Mouse (Mus musculus) cerebellum, postnatal 4 days (tissue): ENCODE results near the gene Syne4.

ENCODE experiments used
- DNase-seq, 2 experiments: peaks; one replicate each; pipeline ENCODE4 v3.0.0; 2022; ENCODE audit warnings: low spot score in 2 of 2, mixed read lengths in 1 of 2

The Syne4 gene

DNA sequence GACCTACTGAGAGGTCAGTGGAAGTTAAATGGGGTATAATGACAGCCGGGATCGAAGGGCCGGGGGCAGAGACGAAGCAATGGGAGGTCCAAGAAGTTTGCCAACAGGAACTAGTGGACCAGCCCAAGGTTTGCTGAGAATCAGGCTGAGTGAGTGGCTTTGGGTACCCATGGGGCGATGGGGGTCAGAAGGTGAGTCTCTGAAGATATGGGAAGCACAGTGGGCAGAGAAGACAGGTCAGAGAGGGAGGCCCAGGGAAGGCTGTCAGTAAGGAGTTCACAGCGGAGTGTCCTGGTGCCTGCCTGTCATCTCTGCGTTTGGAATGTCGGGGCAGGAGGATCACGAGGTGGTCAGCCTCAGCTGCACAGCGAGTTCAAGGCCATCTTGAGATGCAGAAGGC is 13.8 kb downstream of the Syne4 start:
- no peak for DNase-seq

DNA sequence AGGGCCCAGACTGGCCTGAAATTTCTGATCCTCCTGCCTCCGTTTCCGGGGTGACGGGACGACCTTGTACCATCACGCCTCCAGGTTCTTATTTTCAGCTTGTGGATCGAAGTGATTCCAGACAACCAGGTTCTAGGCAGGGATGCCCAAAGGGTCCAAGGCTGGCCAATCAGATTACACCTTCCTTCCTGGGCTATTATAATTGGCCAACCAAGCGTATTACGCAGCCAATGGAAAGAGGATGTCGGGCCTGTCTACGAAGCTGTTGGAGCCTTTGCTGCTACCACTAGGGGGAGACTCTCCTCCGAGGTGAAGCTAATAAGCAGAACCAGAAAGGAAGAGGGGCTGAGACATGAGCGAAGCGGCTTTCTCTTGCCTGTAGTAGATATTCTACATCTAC is 17.3 kb downstream of the Syne4 start:
- peak; percentile 69 to 88 for DNase-seq

DNA sequence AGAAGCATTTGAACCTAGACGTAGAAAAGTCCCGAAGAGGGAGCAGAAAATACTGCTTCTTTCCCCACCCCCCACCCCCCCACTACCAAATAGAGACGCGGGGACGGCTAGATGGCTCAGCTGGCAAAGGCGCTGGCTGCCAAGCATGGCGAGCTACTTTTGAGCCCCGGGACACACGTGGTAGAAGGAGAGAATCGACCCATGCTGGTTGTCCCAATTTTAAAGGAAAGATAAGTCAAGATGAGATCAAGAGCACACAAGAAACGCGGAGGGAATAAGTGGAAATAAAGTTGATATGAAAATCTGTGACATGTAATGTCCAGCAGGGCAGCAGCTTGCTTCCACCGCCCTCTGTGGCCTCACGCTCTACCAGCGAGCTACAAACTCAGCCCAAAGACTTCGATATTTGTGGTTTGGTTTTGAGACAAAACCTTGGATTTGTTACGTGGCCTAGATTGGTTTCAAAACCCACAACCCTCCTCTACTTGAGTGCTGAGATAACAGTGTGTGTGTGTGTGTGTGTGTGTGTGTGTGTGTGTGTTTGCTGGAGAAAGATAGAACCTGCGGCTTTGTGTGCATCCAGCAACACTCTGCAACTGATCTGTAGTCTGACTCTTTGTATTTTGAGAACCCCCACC is 18.1 kb downstream of the Syne4 start:
- no peak for DNase-seq

DNA sequence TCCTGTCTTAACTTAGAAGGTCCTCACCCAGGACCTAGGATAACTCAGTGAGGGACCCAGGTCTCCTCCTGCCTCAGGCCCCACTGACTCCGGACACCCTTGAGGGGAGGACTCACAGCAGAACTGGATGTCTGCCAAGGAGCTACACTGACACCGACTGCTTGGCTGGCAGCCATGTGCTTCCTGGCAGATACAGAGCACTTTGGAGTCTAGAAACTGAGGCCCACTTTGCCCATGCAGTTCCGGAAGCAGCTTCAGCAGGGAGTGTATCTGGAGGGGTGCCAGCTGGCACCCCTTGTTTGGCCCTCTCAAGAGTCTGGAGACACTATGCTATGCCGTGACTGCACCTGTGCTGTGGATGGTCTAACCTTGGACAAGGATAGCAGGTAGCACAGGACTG is 18.8 kb downstream of the Syne4 start:
- DNase-seq, result peak; percentile 62 to 84

DNA sequence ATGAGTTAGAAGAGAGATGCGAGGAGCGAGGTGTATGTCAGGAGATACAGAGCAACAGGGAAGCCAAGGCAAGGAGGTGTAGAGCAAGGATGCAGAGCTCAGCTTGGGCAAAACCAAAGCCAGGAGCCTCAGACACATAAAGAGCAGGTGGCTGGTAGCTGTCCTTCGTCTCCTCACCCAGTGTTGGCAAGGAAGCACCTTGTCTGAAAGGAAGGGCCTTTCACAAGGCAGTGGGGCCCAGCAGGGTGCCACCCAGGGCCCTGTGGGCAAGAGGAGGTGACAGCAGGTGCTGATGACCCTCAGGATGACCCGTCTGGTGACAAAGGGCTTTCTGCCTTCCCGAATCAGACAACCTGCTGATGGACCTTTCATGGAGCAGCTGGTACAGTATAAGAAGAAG is 20.0 kb downstream of the Syne4 start:
- DNase-seq, result no peak

DNA sequence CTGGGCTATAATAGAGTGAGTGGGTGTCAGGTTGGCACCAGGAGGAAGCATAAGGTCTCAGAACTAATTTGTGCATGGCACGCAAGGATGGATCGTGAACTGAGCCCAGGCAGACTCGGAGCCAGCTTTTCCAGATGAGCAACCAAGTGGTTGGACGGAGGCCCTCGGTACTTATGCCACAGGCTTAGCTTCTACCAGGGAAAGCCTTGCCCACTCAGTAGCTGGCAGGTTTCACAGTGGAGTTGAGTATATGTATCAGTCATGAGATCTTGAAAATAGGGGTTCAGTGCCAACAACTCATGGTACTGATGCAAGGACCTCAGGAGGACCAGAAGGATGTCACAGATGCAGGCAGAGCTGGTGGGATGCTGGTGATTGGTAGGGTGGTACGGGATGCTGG is 21.1 kb downstream of the Syne4 start:
- DNase-seq, result peak in 1 of 2 experiments; percentile 65

DNA sequence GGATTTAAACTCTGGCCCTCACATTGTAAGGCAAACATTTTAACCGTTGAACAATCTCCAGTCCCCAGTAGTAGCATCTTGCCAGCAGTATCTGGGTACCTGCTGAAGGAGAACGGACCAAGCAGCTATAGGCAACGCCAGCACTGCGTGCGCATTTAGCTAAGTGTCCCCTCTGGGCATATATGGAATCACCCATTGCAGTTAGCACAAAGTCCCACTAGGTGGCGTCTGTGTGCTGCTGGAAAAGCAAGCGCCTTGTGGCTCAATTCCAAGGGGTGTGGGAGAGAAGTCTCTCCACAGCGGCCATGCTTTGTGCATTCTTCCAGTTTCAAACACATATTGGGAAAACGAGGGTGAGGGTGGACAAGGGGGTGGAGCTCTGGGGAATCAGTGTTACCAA is 21.8 kb downstream of the Syne4 start:
- peak; percentile 90 to 95 for DNase-seq

DNA sequence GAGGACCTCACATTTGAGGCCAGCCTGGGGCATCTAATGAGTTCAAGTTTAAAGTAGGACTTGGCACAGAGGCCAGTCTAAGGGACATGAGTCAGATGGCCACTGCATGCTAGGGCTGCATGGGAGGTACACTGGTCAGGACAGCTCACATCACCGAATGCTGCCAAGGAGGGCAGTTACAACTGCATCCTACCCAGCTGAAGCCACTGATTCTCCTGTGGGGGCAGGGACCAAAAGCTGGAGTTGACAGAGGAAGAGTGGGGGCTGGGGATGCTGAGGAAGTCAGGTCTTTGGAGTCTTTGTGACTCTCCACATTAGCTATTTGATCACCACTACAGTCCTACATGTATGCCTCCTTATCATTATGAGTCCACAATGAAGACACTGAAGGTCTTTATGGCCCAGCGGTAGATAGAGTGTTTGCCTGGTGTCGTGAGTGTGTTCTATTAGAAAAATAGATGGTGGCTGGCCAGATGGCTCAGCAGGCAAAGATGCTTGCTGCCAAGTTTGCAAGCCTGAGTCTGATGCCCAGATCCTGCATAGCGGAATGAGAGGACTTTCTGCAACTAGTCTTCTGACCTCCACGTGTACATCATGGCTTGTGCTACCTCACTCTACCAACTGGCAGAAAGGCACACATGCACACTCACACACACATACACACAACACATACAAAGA is 25.0 kb downstream of the Syne4 start:
- peak in 1 of 2 experiments; percentile 69 for DNase-seq

DNA sequence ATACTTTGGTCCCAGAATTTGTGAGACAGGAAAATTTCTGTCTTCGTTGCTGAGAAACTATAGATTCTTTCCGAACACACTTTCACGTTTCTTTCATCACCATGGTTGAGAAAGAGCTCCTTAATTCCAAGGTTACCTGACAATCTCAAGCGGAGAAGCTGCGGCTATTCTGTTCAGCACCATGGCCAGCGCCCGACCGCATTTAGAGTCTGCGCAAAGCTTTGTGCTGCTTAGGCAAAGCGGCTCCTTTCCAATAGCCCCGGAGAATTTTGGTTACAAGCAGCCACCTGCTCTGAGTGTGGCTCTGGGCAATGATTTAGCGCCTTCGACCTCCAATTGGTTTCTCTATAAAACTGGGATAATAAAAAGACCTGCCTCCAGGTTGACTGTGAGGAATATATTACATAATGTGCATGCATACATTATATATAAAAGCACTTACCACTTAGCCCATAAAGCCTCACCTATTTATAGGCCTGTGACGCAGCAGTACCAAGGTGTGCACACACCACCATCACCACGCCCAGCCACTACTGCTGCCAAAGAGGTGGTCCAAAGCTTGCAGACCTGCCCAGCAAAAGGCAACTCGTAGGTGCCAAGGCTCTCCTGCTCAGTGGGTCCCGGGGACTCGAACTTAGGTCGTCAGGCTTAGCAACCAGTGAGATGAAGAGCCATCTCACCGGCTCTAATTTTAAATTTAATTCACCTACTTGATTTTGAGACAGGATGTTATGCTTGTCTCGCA is 32.2 kb downstream of the Syne4 start:
- DNase-seq, result no peak

DNA sequence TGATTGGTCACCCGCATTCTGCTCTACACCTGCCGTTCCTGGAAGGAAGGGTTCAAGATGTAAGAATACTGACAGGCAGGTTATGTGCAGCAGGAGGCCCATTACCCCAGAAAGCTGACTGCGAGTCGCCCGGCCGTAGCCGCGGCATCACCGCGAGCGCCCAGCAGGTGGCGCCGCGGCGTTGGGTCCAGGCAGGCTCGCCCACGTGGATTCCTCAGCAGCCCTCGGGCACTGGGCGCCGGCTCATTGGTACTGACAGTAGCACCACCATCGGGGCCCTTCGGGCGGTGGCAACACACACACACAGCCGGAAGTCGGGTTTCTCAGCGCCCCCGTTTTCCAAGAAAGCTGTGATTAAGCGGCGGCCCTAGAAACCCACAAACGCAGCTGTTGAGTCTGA is 33.2 kb downstream of the Syne4 start:
- DNase-seq, result peak; percentile 54 to 85

DNA sequence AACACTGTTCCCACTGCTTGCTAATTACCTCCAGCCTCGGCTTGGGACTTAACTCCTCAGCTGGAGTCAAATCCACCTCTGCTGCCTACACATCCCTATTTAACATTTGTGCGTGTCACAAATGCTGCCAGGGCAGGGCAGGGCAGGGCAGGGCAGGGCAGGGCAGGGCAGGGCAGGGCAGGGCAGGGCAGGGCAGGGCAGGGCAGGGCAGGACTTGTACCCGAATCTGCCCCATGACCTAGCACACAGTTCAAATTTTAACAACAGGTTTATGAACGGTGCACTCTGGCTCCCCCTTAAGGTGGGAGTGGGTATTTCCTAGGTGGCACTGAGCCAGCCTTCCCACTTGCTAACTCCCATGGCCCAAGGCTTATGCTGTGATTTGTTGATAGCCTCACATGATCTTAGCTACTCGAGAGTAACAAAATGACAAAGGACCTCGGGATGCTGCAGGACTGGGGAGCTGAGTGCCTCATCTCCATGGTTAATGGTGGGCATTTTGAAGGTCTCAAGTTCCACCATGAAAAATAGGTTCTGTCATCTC is 38.7 kb downstream of the Syne4 start:
- peak; percentile 50 to 85 for DNase-seq

DNA sequence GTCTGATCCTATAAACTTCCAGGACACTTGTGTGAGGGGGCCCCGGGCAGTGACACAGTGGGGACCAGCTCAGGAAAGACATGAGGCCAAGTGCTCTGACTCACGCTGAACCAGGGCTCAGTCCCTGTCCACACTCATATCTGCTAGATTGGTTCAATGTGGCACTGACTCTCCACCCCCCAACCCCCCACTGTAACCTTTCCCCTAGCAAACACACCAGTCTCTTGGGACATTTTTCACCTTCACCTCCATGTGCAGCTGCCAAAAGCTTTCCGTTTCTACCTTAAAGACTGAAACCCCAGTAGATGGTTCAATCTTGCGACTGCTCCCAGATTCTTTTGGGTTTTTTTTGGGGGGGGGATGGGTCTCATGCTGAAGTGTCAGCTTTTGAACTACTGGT is 39.5 kb downstream of the Syne4 start:
- DNase-seq, result no peak

DNA sequence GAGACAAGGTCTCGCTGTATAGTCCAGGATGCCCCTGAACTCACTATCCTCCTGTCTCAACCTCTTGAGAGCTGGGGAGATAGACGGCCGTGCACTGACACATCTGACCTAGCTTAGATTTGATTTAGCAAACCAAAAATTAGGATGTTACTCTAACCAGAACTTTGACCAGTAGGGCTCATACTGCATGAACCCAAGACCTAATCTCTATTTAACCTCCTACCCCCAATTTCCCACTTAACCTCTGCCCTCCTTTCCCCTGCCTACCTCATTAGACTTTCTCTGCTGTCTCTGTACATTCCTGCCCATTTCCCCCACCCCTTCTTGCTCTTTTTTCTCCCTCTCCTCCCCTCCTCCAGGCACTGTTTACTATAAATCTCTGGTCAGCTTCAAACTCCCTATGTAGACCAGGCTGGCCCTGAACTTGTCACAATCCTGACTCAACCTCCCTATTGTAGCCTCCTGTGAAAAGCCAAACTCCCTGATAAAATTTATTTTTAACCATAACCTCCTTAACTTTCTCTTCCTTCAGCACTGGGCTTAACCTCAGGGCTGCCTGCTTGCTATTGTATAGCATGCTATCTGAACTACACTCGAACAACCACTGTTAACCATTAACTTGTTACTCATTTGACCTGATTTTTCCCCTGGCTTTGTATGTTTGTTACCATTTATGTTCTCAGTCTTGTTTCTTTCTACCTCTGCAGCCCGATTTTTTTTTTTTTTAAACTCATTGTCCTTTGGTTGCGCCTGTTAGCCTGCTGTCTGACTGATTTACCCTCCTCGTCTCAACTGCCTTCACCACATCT is 44.0 kb downstream of the Syne4 start:
- DNase-seq, result no peak

DNA sequence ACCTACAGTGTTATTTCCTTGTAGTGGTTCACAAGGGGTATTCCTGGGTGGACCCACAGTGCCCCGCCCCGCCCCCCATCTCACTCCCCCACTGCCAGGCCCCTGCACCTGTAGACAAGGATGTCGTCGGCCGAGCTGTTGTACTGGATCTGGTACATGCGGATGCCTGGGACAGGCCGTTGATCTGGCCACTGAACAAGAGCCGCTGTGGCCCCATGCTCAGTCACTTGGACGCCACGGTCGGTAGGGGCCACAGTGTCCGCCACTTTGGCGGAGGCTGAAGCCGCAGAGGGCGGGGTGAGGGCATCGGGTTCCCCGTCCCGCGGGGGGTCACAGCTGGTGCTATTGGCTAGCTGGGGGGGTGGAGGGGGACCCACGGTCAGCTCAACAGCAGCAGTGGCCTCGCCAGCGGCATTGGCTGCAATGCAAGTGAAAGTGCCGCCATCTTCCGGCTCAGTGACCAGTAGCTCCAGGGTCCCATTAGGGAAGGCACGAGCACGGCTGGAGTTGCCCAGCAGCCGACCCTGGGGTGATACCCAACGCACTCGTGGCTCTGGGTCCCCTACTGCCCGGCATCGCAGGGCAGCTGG is 44.8 kb downstream of the Syne4 start:
- no peak for DNase-seq

DNA sequence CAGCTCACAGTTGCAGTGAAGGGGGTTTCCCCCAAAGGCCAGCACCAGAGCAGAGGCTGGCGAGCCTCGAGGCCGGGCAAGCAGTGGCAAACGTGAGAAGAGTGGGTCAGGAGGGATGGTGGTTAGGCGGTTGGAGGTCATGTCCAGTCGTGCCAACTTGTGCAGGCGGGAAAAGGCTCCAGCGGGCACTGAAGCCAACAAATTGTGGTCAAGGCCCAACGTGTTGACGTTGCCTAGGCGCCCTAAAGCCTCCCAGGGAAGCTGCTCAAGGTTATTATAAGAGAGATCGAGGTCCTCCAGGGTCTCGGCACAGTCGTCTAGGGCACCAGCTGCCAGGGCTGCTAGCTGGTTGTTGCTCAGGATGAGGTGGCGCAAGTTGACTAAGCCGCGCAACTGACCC is 45.4 kb downstream of the Syne4 start:
- no peak for DNase-seq

DNA sequence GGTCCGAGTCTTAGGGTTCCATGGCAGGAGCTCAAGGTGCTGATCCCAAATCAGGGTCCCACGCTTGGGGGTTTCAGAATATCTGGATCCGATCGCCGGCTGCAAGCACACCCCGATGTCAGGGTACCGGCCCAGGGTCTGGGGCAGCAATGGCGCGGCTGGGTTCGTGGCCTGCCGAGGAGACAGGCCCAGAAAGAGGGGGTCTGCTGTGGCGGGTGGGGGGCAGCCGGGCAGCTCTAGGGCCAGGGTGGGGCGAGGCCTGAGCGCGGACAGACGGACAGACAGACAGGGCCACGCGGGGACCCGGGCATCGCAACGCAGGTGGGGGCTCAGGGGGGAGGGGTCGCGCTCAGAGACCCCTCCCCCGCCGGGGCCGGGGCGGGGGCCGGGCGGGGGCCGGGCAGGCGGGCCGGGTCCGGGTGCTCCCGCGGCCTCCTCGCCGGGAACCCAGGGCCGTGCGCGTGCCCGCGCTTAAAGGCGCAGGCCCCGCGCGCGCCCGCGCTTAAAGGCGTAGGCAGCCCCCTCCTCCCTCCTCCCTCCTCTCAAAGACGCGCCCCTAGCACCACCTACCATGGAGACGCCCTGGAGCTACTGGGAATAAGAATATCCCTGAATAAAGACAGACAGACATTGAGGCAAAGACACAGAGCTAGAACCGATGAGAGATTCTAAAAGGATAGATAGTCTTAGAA is 48.2 kb downstream of the Syne4 start, which contains the start of gene Lrfn3:
Gene Lrfn3 (minus strand): TSS at position 121 of the 692 bp plus-strand sequence.
- DNase-seq, result peak in 1 of 2 experiments; percentile 74

DNA sequence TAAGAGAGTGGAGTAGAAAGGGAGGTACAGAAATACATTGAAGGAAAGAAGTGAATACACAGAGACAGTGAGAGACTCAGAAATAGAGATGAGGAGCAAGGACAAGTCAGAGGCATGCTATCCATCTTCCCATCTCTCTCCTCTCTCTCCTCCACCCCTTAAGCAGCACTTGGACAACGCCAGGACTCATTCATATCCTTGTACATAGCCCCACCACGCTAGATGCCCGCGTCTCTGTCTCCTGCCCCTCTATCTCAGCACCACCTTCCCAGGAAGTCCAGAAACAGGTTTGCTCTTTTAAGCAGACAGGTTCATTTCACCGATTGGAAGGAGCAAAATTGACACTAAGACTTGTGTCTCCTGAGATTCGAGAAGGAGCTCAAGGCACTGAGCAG is 48.7 kb downstream of the Syne4 start:
- no peak for DNase-seq

DNA sequence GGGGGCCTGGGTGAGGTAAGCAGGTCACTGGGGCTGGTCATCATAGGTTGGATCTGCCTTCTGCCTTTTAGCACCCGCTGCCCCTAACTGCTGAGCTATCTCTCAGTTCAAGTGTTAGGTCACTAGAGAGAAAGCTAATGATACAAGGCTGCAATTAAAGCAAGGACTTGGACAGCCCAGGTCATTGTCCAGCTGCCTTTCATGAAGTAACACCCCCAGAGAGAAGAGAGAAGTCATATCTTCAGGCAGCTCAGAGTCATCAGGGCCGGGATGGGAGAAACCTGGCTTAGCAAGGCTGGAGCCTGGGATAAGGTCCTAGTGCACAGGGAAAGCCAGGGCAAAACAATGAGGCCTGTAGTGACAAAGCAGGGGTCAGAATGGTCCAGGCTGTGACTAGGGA is 52.9 kb downstream of the Syne4 start:
- no peak for DNase-seq
